Mouse (Mus musculus): ENCODE measurements around the gene 4930404H24Rik. TPM values are rescaled to one million over a fixed set of nuclear protein-coding genes. Genes with fewer than 3 reads are reported as not detected.

The 4930404H24Rik gene
- polyA plus RNA-seq, 1 experiment from 2014 or later, result not detected

- peaks cover 55% of the 10 kb centered on the region for H3K4me1 ChIP-seq
- peak overlapping the region; percentile 89 for H3K27ac ChIP-seq
- H3K36me3 ChIP-seq (replicated peaks), result no peaks in the 10 kb centered on the region
- no peaks in the 10 kb centered on the region for H3K9me3 ChIP-seq
- no peak overlapping the region for H3K4me3 ChIP-seq (replicated peaks)
- H3K4me2 ChIP-seq, result peak overlapping the region; percentile 5; the same call in 1 of the 2 replicates
- 6% methylated on average over 13 of the region's 13 CpGs for WGBS
- H3K9ac ChIP-seq, result no peak overlapping the region; the same call in 1 of the 2 replicates
- ATAC-seq (ENCODE audit: low FRiP score), result peak; percentile 42
- peaks cover 28% of the 10 kb centered on the region; the same call in 1 of the 2 replicates for H3K27me3 ChIP-seq
Observed at GRCm38 (mm10) chr2:153496898-153497297, 4.3 kb downstream of the 4930404H24Rik start.

- Histone ChIP-seq H3K4me1 (peaks cover 36% of the 10 kb centered on the region), H3K4me2 (no peak overlapping the region), H3K4me3 (replicated peaks) (no peak overlapping the region), H3K36me3 (replicated peaks) (no peaks in the 10 kb centered on the region), H3K27me3 (peaks cover 16% of the 10 kb centered on the region; the same call in 1 of the 2 replicates), H3K9me3 (no peaks in the 10 kb centered on the region), H3K27ac (no peak overlapping the region), H3K9ac (no peak overlapping the region)
- ATAC-seq (ENCODE audit: low FRiP score), result no peak
- WGBS, result 58% methylated on average over 4 of the region's 4 CpGs
Observed at GRCm38 (mm10) chr2:153499154-153499553, 6.6 kb downstream of the 4930404H24Rik start.

GRCm38 (mm10) chr2:153506385-153506784 is 13.8 kb downstream of the 4930404H24Rik start:
- no peak for ATAC-seq (ENCODE audit: low FRiP score)
- H3K27me3 ChIP-seq, result no peaks in the 10 kb centered on the region
- no peaks in the 10 kb centered on the region for H3K36me3 ChIP-seq (replicated peaks)
- no peak overlapping the region for H3K4me2 ChIP-seq
- WGBS, result 90% methylated on average over 5 of the region's 5 CpGs
- H3K4me1 ChIP-seq, result peaks cover 36% of the 10 kb centered on the region
- H3K9ac ChIP-seq, result no peak overlapping the region
- no peaks in the 10 kb centered on the region for H3K9me3 ChIP-seq
- H3K27ac ChIP-seq, result no peak overlapping the region
- H3K4me3 ChIP-seq (replicated peaks), result no peak overlapping the region

GRCm38 (mm10) chr2:153507969-153508368 is 15.4 kb downstream of the 4930404H24Rik start:
- Histone ChIP-seq H3K9me3 (no peaks in the 10 kb centered on the region), H3K4me2 (no peak overlapping the region), H3K27me3 (peaks cover 7% of the 10 kb centered on the region; the same call in 1 of the 2 replicates), H3K27ac (no peak overlapping the region), H3K4me1 (peaks cover 50% of the 10 kb centered on the region), H3K4me3 (replicated peaks) (no peak overlapping the region), H3K36me3 (replicated peaks) (no peaks in the 10 kb centered on the region), H3K9ac (peak overlapping the region; percentile 1; the same call in 1 of the 2 replicates)
- 95% methylated on average over 2 of the region's 2 CpGs for WGBS
- no peak for ATAC-seq (ENCODE audit: low FRiP score)

GRCm38 (mm10) chr2:153508405-153508804 is 15.8 kb downstream of the 4930404H24Rik start:
- Histone ChIP-seq H3K4me2 (no peak overlapping the region), H3K27me3 (peaks cover 11% of the 10 kb centered on the region; the same call in 1 of the 2 replicates), H3K9me3 (no peaks in the 10 kb centered on the region), H3K27ac (peak overlapping the region; percentile 84; the same call in 1 of the 2 replicates), H3K9ac (peak overlapping the region; percentile 1; the same call in 1 of the 2 replicates), H3K36me3 (replicated peaks) (no peaks in the 10 kb centered on the region), H3K4me1 (peaks cover 50% of the 10 kb centered on the region), H3K4me3 (replicated peaks) (no peak overlapping the region)
- 58% methylated on average over 3 of the region's 3 CpGs for WGBS
- no peak for ATAC-seq (ENCODE audit: low FRiP score)

GRCm38 (mm10) chr2:153509211-153510029 is 16.8 kb downstream of the 4930404H24Rik start:
- peak overlapping the region; percentile 34 for H3K4me2 ChIP-seq
- ATAC-seq (ENCODE audit: low FRiP score), result peak; percentile 73
- H3K9ac ChIP-seq, result peak overlapping the region; percentile 26; the same call in 1 of the 2 replicates
- H3K27me3 ChIP-seq, result peaks cover 11% of the 10 kb centered on the region; the same call in 1 of the 2 replicates
- peaks cover 51% of the 10 kb centered on the region for H3K4me1 ChIP-seq
- H3K36me3 ChIP-seq (replicated peaks), result no peaks in the 10 kb centered on the region
- peak overlapping the region; percentile 84 for H3K27ac ChIP-seq
- WGBS, result 9% methylated on average over 18 of the region's 18 CpGs
- no peak overlapping the region for H3K4me3 ChIP-seq (replicated peaks)
- no peaks in the 10 kb centered on the region for H3K9me3 ChIP-seq

- H3K4me1 ChIP-seq, result peaks cover 55% of the 10 kb centered on the region
Observed at GRCm38 (mm10) chr2:153510136-153510535, 17.5 kb downstream of the 4930404H24Rik start.

GRCm38 (mm10) chr2:153511562-153511961 is 19.0 kb downstream of the 4930404H24Rik start:
- Histone ChIP-seq H3K36me3 (replicated peaks) (no peaks in the 10 kb centered on the region), H3K9me3 (no peaks in the 10 kb centered on the region), H3K4me1 (peaks cover 64% of the 10 kb centered on the region), H3K27me3 (peaks cover 11% of the 10 kb centered on the region; the same call in 1 of the 2 replicates), H3K9ac (no peak overlapping the region; the same call in 1 of the 2 replicates), H3K27ac (0 out of 2 replicates have a peak overlapping the region, but pooled peaks have one; percentile 5), H3K4me2 (no peak overlapping the region), H3K4me3 (replicated peaks) (no peak overlapping the region)
- ATAC-seq (ENCODE audit: low FRiP score), result 0 out of 2 replicates have a peak, but pooled peaks have one; percentile 16
- 18% methylated on average over 6 of the region's 6 CpGs for WGBS

More at GRCm38 (mm10) chr2:153510136-153510535, 17.5 kb downstream of the 4930404H24Rik start:
- WGBS, result 77% methylated on average over 8 of the region's 8 CpGs
- no peak for ATAC-seq (ENCODE audit: low FRiP score)
- H3K4me2 ChIP-seq, result no peak overlapping the region
- H3K9me3 ChIP-seq, result no peaks in the 10 kb centered on the region
- H3K36me3 ChIP-seq (replicated peaks), result no peaks in the 10 kb centered on the region
- no peak overlapping the region for H3K4me3 ChIP-seq (replicated peaks)
- no peak overlapping the region for H3K9ac ChIP-seq
- H3K27ac ChIP-seq, result peak overlapping the region; percentile 84
- H3K27me3 ChIP-seq, result peaks cover 11% of the 10 kb centered on the region; the same call in 1 of the 2 replicates

GRCm38 (mm10) chr2:153512416-153513323 is 20.1 kb downstream of the 4930404H24Rik start:
- H3K4me2 ChIP-seq, result no peak overlapping the region
- no peak for ATAC-seq (ENCODE audit: low FRiP score)
- H3K27me3 ChIP-seq, result peaks cover 11% of the 10 kb centered on the region; the same call in 1 of the 2 replicates
- H3K27ac ChIP-seq, result no peak overlapping the region
- WGBS, result 80% methylated on average over 14 of the region's 14 CpGs
- H3K9me3 ChIP-seq, result no peaks in the 10 kb centered on the region
- H3K4me1 ChIP-seq, result peaks cover 69% of the 10 kb centered on the region
- H3K36me3 ChIP-seq (replicated peaks), result no peaks in the 10 kb centered on the region
- no peak overlapping the region for H3K9ac ChIP-seq
- H3K4me3 ChIP-seq (replicated peaks), result no peak overlapping the region

GRCm38 (mm10) chr2:153513983-153514382 is 21.4 kb downstream of the 4930404H24Rik start:
- Histone ChIP-seq H3K9ac (no peak overlapping the region), H3K27me3 (peaks cover 11% of the 10 kb centered on the region; the same call in 1 of the 2 replicates), H3K36me3 (replicated peaks) (no peaks in the 10 kb centered on the region), H3K4me2 (no peak overlapping the region), H3K9me3 (no peaks in the 10 kb centered on the region), H3K27ac (no peak overlapping the region), H3K4me1 (peaks cover 61% of the 10 kb centered on the region), H3K4me3 (replicated peaks) (no peak overlapping the region)
- no peak for ATAC-seq (ENCODE audit: low FRiP score)
- WGBS, result 85% methylated on average over 3 of the region's 3 CpGs

GRCm38 (mm10) chr2:153514497-153515380 is 22.1 kb downstream of the 4930404H24Rik start:
- 86% methylated on average over 14 of the region's 14 CpGs for WGBS
- ATAC-seq (ENCODE audit: low FRiP score), result no peak
- H3K4me3 ChIP-seq (replicated peaks), result no peak overlapping the region
- H3K27me3 ChIP-seq, result peaks cover 11% of the 10 kb centered on the region; the same call in 1 of the 2 replicates
- no peak overlapping the region for H3K4me2 ChIP-seq
- H3K27ac ChIP-seq, result no peak overlapping the region
- no peaks in the 10 kb centered on the region for H3K36me3 ChIP-seq (replicated peaks)
- no peak overlapping the region for H3K9ac ChIP-seq
- peaks cover 54% of the 10 kb centered on the region for H3K4me1 ChIP-seq
- no peaks in the 10 kb centered on the region for H3K9me3 ChIP-seq

Data from forebrain, embryonic 12.5 days (tissue).